Mouse (Mus musculus): Measurements from ENCODE around the gene Tmem107.

Gene Tmem107

DNA sequence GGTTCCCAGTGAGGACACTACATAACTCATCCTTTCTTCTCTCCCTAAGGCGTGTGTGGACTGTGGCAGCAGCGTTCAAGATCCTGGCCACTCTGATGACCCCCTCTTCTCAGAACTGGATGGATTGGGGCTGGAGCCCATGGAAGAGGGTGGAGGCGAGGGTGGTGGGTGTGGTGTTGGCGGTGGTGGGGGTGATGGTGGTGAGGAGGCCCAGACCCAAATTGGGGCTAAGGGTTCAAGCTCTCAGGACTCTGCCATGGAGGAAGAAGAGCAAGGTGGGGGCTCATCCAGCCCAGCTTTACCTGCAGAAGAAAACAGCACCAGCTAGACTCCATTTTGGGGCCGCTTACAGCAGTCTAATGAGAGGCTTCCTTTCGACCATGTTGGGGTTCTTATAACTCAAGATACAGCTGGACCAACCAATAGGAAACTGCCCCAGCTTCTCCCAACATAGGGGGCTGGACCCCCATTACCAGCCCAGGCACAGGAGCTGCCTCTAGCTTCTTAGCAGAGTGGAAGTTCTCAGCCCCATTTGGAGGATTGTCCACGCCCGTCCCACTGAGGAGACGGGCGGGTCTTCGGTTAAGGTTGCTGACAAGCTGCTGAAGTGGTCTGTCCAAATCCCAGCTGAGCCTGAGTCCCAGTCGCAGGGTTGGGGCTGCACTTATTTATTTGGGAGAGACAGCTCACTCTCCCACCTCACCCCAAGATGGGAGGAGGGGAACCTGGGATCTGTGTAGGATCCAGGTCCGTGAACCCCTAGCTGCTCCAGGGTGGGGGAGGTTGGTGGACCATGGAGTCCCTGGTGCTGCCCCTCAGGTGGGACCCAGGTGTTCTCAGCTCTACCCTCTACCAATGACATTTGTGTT is 38.7 kb downstream of the Tmem107 start:
- DNase-seq = no peak

DNA sequence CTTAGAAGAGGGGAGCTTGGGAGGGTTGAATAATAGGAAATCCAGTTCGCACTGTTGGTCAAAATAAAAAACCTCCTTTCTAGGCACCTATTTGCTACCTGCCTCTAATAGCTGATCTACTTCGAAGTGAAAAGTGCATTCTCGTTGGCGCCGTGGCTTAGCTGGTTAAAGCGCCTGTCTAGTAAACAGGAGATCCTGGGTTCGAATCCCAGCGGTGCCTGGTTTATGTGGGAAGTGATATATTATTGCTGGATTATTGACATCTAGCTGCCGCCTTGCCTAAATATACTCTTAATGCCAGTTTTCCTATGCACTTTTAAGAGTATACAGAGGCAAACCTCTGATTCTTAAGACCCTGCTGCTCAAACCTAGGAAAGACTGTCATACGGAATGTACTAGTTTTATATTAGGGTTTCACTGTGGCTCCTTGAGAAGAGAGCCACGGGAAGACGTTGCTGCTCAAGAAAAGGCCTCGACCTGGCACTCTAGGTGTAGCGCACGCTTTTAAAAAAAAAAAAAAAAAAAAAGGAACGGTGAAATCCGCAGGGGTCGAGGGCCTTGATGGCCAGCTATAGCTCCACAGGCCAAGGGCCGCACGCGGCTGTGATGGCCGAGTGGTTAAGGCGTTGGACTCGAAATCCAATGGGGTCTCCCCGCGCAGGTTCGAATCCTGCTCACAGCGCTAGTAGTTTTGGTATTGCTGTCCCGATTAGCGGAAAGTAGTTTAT is 39.9 kb downstream of the Tmem107 start:
- peak; percentile 97 for DNase-seq

DNA sequence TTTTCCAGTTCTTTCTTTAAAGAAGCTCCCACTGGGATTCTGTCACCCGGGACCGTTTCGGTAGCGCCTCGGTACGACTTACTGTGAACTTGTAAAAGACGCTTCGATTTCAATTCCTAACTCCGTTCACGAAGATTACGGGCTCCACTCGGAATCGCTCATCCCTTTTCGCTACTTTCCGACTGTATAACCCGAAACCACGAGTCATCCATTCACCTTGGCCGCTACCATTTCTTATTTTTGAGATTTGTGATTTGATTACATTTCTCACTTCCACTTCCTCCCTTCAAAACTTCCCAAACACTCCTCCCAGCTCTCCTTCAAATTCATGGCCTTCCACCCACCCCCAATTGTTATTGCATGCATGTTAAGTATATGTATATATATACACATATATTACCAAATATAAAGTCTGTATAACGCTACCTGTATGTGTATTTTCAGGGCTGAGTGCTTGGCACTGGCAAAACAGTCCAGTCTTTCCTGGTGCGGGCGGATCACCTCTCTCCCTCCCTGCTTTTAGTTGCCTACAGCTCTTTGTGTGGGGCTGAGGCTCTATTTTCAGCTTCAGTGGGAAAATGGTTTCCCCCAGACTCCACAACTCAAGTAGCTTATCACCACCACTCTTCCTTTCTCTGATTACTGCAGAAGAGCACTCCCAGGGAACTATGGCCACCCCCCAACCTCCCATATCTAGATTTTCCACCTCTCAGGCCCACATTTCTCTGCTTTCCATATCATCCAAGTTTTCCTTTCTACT is 40.6 kb downstream of the Tmem107 start:
- DNase-seq = no peak

DNA sequence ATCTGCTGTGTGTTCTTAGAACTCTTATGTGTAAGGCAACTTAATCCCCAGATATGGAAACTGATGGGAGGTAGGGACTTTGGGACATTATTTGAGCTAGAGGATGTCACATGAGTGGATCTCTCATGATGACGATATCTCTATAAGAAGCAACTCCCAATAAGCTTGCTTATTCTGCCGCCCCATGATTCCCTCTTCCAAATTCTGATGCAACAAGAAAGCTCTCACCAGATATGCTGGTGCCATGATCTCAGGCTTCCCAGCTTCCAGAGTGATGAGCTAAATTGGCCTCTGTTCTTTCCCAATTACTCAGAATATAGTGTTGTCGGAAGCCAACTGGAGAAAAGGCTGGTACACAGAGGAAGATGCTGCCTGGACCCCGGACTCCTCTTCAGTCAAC is 41.3 kb downstream of the Tmem107 start:
- no peak for DNase-seq

DNA sequence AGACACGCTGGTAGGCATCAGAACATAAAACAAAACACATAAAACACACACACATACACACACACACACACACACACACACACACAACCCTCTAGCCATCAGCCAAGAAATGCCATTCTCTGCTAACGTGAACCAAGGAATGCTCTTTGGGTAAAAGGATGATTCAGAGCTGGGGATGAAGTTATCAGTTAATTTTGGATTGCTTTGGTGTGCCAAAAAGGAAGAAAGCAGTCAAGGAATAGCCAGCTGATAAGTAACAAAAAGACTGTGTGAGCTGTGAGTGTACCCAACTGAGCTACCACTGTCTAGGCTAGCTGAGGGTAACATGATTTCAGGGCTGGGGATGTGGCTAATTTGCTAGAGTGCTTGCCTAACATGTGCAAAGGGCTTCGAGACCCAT is 43.4 kb downstream of the Tmem107 start:
- no peak for DNase-seq

DNA sequence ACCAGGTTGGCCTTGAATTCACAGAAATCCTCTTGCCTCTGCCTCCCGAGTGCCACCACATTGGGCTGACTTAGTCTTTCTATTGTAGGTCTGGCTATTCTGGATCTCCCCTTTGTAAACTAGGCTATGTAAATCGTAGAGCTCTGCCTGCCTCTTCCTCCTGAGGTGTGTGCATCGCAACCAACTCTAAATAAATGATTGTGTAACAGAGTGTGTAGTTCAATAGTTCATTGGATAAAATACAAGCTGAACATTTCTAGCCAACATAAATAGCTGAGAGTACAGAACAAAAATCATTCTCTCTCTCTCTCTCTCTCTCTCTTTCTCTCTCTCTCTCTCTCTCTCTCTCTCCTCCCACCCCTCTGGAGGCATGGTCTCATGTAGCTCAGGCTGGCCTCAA is 44.0 kb downstream of the Tmem107 start:
- no peak for DNase-seq

DNA sequence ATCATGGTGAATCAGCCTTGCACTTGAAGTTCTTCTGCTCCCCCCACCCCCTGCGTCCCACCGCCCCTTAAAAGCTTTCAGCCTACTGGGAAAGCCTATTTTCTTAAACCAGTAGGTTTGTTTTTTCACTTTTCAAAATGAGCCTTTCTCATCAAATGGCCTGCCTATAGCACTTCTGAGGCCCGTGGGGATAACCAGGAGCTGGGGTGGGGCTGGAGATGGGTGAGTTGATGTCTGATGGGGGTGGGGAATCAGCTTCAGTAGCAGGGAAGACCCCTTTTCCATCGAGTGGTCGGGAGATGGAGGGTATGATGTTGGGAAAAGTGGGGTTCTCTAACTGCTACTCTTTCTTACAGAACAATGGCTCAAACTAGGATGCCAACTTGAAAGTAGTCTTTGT is 46.2 kb downstream of the Tmem107 start:
- DNase-seq = no peak

DNA sequence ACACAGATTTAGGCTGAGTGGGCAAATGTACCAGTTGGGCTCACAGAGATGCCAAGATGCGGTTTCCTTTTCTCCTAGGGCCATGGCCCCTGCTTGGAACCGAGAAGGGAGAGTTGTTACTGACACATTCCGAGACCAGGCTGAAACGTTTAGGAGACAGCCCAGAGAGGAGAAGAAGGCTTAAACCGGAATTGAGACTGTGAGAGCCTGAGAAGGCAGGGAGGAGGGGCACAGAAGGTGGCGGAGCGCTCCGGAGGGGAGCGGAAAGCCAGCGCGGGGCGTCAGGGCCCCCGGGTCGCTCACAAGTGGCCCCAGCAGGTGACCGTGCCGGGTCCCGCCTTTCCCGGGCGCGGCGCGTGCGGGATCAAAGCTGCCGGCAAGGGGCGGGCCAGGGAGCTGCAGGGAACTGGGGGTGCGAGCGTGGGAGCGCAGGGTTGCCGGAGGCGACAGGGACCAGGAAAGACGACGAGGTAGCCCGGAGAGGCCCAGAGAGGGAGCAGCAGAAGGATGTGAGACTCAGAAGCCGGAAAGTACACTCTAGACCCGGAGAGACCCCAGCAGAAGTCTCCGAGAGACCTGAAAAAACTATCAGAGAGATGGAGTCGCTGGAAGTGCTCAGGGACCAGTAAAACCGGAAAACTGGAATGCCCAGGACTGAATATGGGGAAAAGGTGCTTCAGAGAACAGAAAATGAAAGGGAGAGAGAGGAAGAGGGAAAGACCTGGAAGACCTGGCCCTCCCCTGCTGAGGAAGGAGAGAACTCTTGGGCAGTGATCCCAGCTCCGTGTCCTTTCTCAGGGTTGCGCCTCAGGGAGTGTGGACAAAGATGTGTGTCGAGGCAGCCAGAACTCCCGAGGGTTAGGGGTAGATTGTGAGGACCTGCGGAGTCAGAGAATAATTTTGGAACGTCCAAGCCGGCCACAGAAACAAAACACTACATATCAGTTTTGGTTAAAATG is 47.4 kb downstream of the Tmem107 start:
- peak; percentile 74 for DNase-seq

DNA sequence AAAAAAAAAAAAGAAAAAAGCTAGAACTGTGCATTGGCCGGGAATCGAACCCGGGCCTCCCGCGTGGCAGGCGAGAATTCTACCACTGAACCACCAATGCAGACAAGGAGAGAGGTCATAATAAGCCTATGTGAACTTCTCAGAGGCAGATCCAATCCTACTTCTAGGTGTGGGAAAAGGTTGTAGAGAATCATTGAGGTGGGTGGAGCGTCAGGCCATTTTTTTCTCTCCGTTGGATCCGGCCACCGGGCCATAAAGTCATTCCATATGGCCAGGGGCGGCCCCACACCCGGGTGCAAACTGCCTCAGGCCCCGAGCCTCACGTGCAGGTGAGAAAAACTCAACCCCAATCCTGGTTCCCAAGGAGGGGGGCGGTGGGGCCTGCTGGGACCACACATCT is 48.2 kb downstream of the Tmem107 start:
- peak; percentile 90 for DNase-seq

DNA sequence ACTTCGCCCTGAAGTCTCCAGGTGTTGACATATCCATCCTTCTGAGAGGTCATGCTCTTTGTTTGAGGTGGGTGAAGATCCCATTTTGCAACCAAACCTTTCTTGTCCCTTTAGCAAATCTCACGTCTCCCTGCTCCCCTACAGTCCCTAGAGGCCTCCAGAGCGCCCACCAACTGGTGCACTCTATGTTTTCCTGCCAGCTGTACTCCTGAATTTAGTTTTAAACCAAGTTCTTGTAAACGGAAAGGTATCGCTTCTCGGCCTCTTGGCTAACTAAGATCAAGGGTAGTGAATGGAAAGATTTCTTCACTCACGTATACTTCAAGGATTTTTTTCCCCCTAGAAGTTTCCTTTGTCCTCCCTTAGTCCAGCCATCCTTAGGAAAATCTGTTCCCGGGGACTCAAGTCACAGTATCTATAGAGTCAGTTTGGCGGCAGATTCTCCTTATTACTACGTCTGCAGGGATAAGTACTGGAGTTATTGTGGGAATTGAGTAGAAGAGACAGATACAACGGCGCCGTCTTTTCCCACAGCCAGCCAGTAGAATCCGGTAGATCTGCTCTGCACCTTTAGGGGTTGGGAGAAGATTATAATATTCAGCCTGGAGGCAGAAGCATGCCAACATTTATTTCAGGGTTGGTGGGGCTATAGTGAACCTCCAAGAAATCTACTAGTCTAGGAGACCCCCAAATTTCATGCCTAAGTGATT is 49.0 kb downstream of the Tmem107 start:
- DNase-seq = no peak

DNA sequence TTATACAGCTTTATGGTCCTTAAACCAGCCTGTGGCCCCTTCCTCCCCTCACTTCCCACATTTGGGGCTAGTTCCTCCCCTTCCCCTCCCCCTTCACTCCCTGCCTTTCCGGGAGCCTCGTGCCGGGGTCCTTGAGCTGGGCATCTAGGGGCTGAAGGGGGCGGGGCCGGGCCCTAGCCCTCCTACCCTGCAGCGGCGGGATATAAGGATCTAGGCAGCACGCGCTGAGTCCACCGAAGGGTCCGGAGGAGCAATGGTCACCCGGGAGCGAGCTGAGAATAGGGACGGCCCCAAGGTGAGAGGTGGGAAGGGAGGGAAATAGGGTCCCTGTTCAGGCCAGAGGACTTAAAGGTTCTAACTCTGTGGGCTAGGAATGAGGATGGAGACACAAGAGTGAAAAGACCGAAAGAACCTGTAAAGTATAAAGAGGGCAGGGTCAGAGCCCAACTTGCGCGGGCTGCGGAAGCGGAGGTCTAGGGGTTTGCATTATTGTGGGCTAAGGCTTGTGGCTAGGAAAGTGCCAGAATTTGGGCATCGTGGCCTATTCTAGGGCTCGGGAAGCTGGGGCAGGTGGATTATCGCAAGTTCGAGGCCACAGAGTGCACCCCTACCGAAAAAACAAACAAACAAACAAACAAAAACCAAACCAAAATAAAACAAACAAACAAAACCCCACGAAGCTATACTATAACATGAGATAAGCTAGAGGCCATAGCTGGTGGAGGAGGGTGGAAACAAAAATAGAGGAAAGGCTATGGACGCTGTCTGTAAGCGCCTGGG is 49.8 kb downstream of the Tmem107 start, which contains the start of gene Hes7:
Gene Hes7 (plus strand): TSS at position 184 of the 780 bp plus-strand sequence.
- no peak for DNase-seq

DNA sequence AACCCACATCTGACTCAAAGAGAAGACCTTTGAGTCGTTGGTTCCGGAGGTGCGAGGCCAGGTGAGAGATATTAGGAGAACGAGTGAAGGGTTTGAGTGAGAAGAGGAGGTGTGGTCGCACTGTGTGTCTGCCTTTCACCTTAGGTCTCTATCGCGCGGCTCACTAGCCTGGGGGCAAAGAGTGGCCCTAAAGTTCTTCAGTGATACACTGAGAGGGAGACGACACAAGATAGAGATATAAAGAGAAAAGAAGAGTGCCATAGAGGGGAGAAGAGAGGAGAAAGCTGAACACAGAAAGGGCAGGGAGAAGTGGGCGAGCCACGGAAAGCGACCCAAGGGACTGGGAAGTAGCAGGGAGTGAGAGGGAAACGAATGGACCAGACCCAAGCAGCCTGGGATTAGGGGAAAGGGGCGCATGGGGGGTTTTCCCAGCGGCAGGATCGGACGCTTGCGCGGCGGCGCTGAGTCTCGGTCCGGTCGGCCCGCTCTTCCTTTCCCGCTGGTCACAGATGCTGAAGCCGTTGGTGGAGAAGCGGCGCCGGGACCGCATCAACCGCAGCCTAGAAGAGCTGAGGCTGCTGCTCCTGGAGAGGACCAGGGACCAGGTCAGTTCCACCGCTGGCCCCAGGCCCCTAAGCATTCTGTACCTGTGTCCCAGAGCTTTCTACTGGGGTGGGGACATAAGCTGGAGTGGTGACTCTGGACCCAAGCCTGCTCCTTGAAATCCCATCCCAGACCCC is 50.6 kb downstream of the Tmem107 start:
- peak; percentile 62 for DNase-seq

DNA sequence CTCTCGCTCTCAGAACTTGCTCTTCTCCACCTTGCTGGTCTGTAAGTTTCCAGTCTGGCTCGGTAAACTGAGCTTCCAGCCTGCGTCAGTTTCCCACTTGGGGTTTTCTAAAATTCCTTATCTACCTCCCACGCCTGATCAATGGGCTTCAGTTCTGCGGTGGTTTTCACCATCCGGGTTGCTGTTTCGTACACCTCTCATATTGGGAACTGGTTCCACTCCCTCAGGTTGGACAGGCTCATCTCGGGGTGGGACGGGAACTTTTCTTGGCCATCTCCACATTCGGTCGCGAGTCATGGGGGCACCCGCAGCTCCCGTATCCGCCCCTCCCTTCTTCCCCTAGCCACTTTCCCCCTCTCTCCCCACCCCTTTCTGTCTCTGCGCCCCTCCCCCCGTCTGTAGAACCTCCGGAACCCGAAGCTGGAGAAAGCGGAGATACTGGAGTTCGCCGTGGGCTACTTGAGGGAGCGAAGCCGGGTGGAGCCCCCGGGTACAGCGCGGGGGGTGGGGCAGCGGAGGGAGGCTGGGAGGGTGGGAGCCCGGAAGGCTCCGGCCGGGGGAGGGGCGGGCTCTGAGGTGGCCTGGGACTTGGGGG is 51.2 kb downstream of the Tmem107 start:
- no peak for DNase-seq

DNA sequence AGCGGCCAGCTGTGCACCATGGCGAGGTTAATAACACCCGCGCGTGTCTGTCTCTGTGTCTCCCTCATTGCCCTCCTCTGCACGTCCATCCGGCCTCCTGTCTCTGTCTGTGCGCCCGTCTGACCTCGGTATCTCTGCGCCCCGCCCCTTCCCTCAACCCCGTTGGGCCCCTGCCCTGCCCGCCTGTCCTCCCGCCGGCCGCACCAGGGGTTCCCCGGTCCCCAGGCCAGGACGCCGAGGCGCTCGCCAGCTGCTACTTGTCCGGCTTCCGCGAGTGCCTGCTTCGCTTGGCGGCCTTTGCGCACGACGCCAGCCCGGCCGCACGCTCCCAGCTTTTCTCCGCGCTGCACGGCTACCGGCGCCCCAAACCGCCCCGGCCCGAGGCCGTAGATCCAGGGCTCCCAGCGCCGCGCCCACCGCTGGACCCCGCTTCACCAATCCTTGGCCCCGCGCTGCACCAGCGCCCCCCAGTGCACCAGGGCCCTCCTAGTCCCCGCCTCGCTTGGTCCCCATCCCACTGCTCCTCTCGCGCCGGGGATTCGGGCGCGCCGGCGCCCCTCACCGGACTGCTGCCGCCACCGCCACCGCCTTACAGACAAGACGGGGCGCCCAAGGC is 51.8 kb downstream of the Tmem107 start, which contains the start of gene 9130213A22Rik:
Gene 9130213A22Rik (minus strand): TSS at position 254 of the 616 bp plus-strand sequence.
- peak; percentile 95 for DNase-seq

All from kidney, postnatal 10 days (tissue).